In the genomic region with DNA sequence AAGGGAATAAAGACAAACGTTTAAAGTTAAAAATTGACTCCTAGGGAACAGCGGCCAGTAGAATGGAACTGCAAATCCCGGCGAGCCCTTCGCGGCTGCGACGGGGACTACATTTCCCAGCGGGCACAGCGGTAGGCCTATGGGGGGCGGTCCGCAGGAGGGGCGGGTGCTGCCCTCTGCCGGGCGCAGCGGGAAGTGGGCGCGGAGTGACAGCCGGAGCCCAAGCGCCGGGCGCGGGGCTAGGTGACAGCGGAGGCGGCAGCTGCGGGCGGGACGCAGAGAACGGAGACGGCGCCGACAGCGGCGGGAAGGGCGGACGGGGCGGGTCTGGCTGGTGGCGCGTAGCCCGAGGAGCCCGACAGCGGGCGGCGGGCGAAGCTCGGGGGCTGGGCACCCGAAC, we compare ENCODE assay signal across 8 mouse cellular contexts. TPM values are rescaled to one million over a fixed set of nuclear protein-coding genes. Genes with fewer than 3 reads are reported as not detected.
A peak's percentile ranks its signal among the peaks of the same experiment; 100 is the strongest.
DNase-seq lines count a peak whose midpoint lies in the region; ATAC-seq and TF ChIP-seq lines count a peak whose summit lies in the region.

A gene (plus strand): TSS at position 175 of the 400 bp plus-strand sequence.

- peak; percentile 94 for DNase-seq in G1E (ENCODE audit: low spot score)
- DNase-seq in cerebellum, adult 18-20 months, result peak; percentile 97 to 99
- DNase-seq in heart, postnatal 25 days (ENCODE audit: low spot score), result peak; percentile 93
- peak; percentile 94 to 98 for DNase-seq in layer of hippocampus, adult 18-20 months (ENCODE audit: low spot score in 2 of 2)
- DNase-seq in lung, adult 18-20 months, result peak; percentile 95 to 96

- peaks cover 7% of the 10 kb centered on the region for H3K36me3 ChIP-seq in G1E (replicated peaks)
- no peaks in the 10 kb centered on the region for H3K36me3 ChIP-seq in forebrain, embryonic 16.5 days (ENCODE audit: control insufficient read depth, insufficient read depth)
- no peaks in the 10 kb centered on the region for H3K36me3 ChIP-seq in neural tube, embryonic 14.5 days (ENCODE audit: control insufficient read depth, insufficient read depth, low read length)
- no peaks in the 10 kb centered on the region for H3K36me3 ChIP-seq in testis, adult 2 months (ENCODE audit: control insufficient read depth, insufficient read depth, low read length)

- ATAC-seq in G1E (ENCODE audit: extremely low read depth, insufficient number of reproducible peaks, low FRiP score, poor library complexity, severe bottlenecking), result peak; percentile 45
- peak; percentile 91 for ATAC-seq in forebrain, embryonic 16.5 days
- peak; percentile 81 for ATAC-seq in neural tube, embryonic 14.5 days (ENCODE audit: low read depth)

- H3K9me3 ChIP-seq in G1E (replicated peaks), result no peaks in the 10 kb centered on the region
- 0 out of 2 replicates have a peak, but pooled peaks cover 3% of the 10 kb centered on the region for H3K9me3 ChIP-seq in forebrain, embryonic 16.5 days (ENCODE audit: control insufficient read depth, low read length)
- no peaks in the 10 kb centered on the region for H3K9me3 ChIP-seq in neural tube, embryonic 14.5 days (ENCODE audit: control insufficient read depth, low read length)

- no peak within 1 kb of the TSS for H3K27ac ChIP-seq in forebrain, embryonic 16.5 days (ENCODE audit: low read length)
- no peak within 1 kb of the TSS for H3K27ac ChIP-seq in neural tube, embryonic 14.5 days (ENCODE audit: low read depth, low read length)
- peak within 1 kb of the TSS; percentile 66 for H3K27ac ChIP-seq in testis, adult 2 months (ENCODE audit: control insufficient read depth, insufficient read depth, low read depth, low read length)

- peak within 1 kb of the TSS; percentile 85 for H3K4me3 ChIP-seq in G1E (ENCODE audit: low read depth, low read length)
- H3K4me3 ChIP-seq in forebrain, embryonic 16.5 days (replicated peaks; ENCODE audit: low read length), result peak within 1 kb of the TSS; percentile 64
- H3K4me3 ChIP-seq in neural tube, embryonic 14.5 days (ENCODE audit: low read depth, low read length), result peak within 1 kb of the TSS; percentile 44
- H3K4me3 ChIP-seq in testis, adult 2 months (ENCODE audit: control insufficient read depth, low read depth, low read length), result peak within 1 kb of the TSS; percentile 90

- H3K4me1 ChIP-seq in G1E (ENCODE audit: insufficient read depth, low read depth, low read length), result peaks cover 52% of the 10 kb centered on the region
- H3K4me1 ChIP-seq in forebrain, embryonic 16.5 days (replicated peaks; ENCODE audit: control insufficient read depth, insufficient read depth, low read length), result peaks cover 18% of the 10 kb centered on the region
- H3K4me1 ChIP-seq in neural tube, embryonic 14.5 days (ENCODE audit: control insufficient read depth, insufficient read depth, low read length), result peaks cover 14% of the 10 kb centered on the region; the same call in 1 of the 2 replicates
- peaks cover 13% of the 10 kb centered on the region for H3K4me1 ChIP-seq in testis, adult 2 months (ENCODE audit: control insufficient read depth, insufficient read depth, low read length)

- under 1% methylated on average over 46 of the region's 47 CpGs for WGBS in forebrain, embryonic 16.5 days
- WGBS in neural tube, embryonic 14.5 days, result under 1% methylated on average over 41 of the region's 47 CpGs

- H3K4me2 ChIP-seq in forebrain, embryonic 16.5 days (ENCODE audit: low read length), result peak within 1 kb of the TSS; percentile 96
- H3K4me2 ChIP-seq in neural tube, embryonic 14.5 days (ENCODE audit: low read depth, low read length), result peak within 1 kb of the TSS; percentile 89

- H3K27me3 ChIP-seq in G1E (ENCODE audit: insufficient read depth, low read length), result peaks cover 26% of the 10 kb centered on the region
- H3K27me3 ChIP-seq in forebrain, embryonic 16.5 days (replicated peaks; ENCODE audit: control insufficient read depth, insufficient read depth, low read length), result peaks cover 24% of the 10 kb centered on the region
- peaks cover 15% of the 10 kb centered on the region; the same call in 1 of the 2 replicates for H3K27me3 ChIP-seq in neural tube, embryonic 14.5 days (ENCODE audit: control insufficient read depth, insufficient read depth, low read length)
- no peaks in the 10 kb centered on the region for H3K27me3 ChIP-seq in testis, adult 2 months (ENCODE audit: control insufficient read depth, insufficient read depth, low read length)

- intact Hi-C loops in heart, postnatal 25 days (cut with DNase I), result no loop called here

- peak; percentile 65; the same call in 1 of the 2 replicates for TF ChIP-seq POLR2A in testis, adult 2 months (IDR thresholded peaks at IDR 0.05; ENCODE audit: control insufficient read depth, low read depth, low read length)

- peak; percentile 75; the same call in 1 of the 2 replicates for TF ChIP-seq CTCF in G1E (IDR thresholded peaks at IDR 0.05; ENCODE audit: low read depth, low read length)
- TF ChIP-seq CTCF in testis, adult 2 months (IDR thresholded peaks at IDR 0.05; ENCODE audit: control insufficient read depth, insufficient read depth, insufficient replicate concordance, low read depth, low read length), result peak; percentile 89

- peak within 1 kb of the TSS; percentile 54 for H3K9ac ChIP-seq in forebrain, embryonic 16.5 days (replicated peaks; ENCODE audit: low read depth, low read length)
- H3K9ac ChIP-seq in neural tube, embryonic 14.5 days (replicated peaks; ENCODE audit: low read depth, low read length), result peak within 1 kb of the TSS; percentile 53

RNA-seq across cellular contexts. Expression of the gene that starts here (rescaled TPM):
- total RNA-seq in G1E (2014; fragmentation: Nextera tagmentation) (11.9 and 17.8 TPM in 2 replicates), G1E (2017) (10.7 and 11.6 TPM in 2 replicates)
- polyA plus RNA-seq in G1E (2012), result 57.0 and 73.2 TPM in 2 replicates
- polyA plus RNA-seq in forebrain, embryonic 16.5 days (2015; fragmentation: Nextera tagmentation; extraction: Ambion mirVana), result 2.2 TPM in 2 replicates
- total RNA-seq in heart, postnatal 25 days (2021), result 10 to 100 TPM; 40.8 to 45.7 TPM
- total RNA-seq in layer of hippocampus, adult 18-20 months (2021), result 10 to 100 TPM; 11.2 to 11.9 TPM
- 1.8 and 2.1 TPM in 2 replicates for polyA plus RNA-seq in neural tube, embryonic 14.5 days (2014; fragmentation: Nextera tagmentation; extraction: Ambion mirVana)
- polyA plus RNA-seq in testis, adult 2 months (2012; rRNA removed), result 4.4 and 5.2 TPM in 2 replicates
